Mouse (Mus musculus) cerebellum, postnatal 36 days (tissue): ENCODE data around the gene Smarcd1.
"Not testable (repeated sequence)": the region's sequence is repeated elsewhere in the genome, so short reads cannot be mapped to it uniquely, and the experiment has no call there.

ENCODE experiments used
- DNase-seq, 2 experiments: peaks; one replicate each; pipeline ENCODE4 v3.0.0; 2021 to 2022; ENCODE audit warnings: mixed read lengths in 2 of 2

Gene Smarcd1

DNA sequence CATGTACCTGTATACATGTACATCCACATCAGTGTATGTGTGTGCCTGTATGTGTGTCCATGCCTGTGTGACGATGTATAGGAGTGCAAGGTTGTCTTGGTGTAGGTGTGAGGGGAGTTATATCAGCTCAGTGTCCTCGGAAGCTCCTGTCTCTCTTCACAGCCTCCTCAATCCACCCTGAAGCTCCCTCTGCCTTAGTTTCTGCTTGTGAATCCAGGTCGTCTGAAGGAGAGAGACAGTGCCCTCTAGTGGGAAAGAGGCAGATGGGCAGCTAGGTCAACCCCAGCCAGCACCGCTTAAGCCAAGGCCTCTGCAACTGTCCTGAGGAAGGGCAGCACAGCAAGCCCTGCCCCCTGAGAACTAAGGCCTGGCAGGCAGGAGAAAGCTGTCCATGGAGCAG lies 13.2 kb upstream of the Smarcd1 start:
- peak; percentile 65 to 74 for DNase-seq

GRCm38 (mm10) chr15:99690924-99691323 lies 11.0 kb upstream of the Smarcd1 start:
- no peak for DNase-seq

DNA sequence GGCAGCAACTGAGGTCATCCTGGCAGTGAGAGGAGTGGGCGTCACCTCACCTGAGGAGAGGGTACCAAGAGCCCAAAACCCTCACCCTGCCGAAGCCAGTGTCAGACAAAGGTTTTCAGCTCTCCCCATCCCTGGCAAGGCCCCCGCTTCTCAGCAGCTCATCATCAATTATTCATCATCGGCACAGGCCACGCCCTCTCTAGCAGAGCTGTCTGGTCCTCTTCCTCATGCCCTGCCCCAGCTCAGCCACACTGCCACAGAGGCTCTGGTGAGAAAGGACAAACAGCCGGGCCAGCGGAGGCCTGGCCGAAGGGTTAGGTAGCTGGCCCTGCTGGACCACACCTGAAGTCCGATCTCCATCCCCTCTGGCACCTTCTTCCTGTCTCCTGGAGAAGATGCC lies 10.0 kb upstream of the Smarcd1 start:
- no peak for DNase-seq

- DNase-seq, result no peak
Measured at GRCm38 (mm10) chr15:99697309-99697708, 4.6 kb upstream of the Smarcd1 start.

DNA sequence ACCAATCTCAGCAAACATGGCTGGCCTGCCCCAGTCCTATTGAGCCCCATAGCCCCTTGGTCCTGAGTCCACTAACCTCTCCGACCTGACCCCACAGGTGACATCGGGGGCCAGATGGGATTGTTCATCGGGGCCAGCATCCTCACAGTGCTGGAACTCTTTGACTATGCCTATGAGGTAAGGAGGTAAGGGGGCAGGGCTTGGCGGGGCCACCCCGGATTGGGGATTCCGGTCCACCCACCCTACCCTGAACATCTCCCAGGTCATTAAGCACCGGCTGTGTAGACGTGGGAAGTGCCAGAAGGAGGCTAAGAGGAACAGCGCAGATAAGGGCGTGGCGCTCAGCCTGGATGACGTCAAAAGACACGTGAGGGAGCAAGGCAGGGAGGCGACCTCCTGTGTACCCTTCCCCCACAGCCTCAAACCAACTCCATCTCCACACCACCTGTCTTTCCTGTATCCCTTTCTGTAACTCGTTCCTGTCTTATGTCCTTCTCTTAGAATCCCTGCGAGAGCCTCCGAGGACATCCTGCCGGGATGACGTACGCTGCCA lies 3.3 kb upstream of the Smarcd1 start:
- DNase-seq, result no peak

DNA sequence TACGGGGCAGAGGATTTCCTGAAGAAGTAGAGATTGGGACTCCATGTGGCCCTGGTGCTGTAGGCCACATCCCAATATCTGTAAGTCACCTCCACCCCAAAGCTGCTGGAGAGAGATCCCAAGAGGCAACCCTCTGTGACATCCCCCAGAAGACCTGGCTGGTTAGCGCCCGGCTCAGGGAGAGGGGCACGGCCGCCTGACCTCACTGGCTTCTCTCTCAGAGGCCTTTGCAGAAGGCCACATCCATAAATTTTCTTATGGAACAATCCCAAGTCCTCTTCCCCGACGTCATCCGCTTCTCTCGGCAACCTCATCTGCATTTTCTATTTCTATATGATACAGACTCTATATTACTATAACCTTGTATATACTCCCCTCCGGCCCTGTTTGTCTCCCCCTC lies 2.2 kb upstream of the Smarcd1 start:
- no peak for DNase-seq

GRCm38 (mm10) chr15:99700219-99701106 lies 1.5 kb upstream of the Smarcd1 start:
- DNase-seq, result no peak

- DNase-seq, result not testable (repeated sequence)
Measured at GRCm38 (mm10) chr15:99701640-99701998, 310 bp upstream of the Smarcd1 start.

DNA sequence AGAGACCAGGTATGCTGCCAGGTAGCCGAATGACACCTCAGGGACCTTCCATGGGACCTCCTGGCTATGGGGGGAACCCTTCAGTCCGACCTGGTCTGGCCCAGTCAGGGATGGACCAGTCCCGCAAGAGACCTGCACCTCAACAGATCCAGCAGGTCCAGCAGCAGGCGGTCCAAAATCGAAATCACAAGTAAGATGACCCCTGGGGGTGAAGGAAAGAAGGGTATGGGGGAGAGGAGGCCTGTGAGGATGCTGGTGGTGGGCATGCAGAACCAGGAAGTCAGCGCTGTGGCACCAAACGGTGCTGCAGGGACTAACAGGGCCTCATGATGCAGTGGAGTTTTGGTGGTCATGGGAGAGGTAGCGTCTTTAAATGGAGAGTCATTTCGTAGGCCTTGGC lies 1.2 kb downstream of the Smarcd1 start:
- DNase-seq, result no peak

- DNase-seq, result no peak
Measured at GRCm38 (mm10) chr15:99703676-99704040, 1.7 kb downstream of the Smarcd1 start.

DNA sequence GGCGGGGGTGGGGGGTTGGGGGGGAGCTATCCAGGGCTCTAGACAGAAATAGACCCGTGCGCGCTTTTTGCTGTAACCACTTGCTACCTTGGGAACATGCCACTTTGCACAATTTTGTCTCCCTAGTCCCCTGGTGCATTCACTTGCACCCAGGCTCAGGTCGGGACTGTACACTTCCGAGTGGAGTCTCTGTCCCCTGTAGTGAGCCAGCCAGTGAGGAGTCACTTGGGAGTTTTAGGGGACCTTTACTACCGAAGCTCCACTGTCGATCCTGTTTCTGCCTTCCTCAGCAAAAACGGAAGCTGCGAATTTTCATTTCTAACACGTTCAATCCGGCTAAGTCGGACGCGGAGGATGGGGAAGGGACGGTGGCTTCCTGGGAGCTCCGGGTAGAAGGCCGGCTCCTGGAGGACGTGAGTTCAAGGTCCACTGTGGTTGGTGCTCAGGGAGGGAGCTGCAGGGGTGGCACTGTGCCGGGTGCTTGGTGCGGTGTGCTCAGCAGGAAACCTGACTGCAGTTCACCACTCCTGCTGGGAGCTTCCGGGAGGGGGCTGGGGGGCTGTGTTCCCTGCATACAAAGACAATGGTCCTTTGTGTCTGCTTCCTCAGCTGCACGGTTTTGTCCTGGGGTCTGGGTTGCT lies 2.2 kb downstream of the Smarcd1 start:
- no peak for DNase-seq

DNA sequence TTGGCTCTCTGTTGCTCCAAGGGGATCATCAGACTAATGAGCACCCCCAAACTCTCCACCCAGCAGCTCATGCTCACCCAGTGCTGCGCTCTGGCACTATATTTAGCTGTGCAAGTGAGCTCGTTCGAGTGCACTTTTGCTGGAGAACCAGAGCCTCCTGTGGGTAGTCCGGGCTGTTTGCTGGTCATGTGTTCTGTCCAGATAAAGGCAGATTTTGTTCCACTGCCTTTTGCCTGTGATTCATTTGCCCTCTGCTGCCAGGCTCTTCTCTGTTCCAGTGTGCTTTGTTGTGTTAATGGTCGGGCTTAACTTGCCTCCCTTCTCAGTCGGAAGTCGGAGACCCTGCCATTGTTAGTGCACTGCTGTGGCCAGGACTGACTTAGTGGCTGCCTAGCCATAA lies 3.0 kb downstream of the Smarcd1 start:
- no peak for DNase-seq

DNA sequence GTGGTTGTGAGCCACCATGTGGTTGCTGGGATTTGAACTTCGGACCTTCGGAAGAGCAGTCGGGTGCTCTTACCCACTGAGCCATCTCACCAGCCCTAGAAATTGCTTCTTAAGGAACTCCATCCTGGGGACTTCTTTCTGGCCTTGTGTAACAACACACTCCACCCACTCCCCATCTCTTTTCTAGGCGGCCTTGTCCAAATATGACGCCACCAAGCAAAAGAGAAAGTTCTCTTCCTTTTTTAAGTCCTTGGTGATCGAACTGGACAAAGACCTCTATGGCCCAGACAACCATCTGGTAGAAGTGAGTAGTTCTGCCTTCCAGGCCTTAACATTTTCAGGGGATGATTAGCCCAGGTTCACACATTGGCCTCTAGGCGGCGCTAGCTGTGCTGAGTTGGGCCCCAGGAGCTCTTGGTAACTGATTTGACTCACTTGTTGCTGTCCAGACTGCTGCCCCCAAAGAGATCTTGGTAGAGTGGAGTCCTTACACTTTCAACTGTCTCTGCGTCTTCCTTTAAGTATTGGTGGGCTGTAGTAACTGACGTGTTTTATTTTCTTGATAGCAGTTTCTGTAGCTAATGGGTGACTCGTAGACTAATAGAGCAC lies 3.6 kb downstream of the Smarcd1 start, which contains the start of gene Gm17349:
Gm17349 (minus strand) TSS at position 51 of the 609 bp plus-strand sequence.
- DNase-seq, result peak; percentile 70 to 76

DNA sequence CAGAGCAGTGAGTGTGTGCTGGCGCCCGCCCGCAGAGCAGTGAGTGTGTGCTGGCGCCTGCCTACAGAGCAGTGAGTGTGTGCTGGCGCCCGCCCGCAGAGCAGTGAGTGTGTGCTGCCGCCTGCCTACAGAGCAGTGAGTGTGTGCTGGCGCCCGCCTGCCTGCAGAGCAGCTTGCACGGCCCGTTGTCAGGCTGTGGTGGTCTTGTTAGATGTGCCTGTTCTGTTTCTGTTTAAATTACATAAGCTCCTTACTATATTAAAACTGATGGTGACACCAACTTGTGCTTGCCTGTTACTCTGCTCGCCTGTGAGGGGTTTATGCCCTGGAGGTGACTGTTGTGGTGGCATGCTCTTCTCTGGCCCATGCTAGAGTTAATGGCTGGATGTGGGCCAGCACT lies 6.2 kb downstream of the Smarcd1 start:
- DNase-seq, result no peak

DNA sequence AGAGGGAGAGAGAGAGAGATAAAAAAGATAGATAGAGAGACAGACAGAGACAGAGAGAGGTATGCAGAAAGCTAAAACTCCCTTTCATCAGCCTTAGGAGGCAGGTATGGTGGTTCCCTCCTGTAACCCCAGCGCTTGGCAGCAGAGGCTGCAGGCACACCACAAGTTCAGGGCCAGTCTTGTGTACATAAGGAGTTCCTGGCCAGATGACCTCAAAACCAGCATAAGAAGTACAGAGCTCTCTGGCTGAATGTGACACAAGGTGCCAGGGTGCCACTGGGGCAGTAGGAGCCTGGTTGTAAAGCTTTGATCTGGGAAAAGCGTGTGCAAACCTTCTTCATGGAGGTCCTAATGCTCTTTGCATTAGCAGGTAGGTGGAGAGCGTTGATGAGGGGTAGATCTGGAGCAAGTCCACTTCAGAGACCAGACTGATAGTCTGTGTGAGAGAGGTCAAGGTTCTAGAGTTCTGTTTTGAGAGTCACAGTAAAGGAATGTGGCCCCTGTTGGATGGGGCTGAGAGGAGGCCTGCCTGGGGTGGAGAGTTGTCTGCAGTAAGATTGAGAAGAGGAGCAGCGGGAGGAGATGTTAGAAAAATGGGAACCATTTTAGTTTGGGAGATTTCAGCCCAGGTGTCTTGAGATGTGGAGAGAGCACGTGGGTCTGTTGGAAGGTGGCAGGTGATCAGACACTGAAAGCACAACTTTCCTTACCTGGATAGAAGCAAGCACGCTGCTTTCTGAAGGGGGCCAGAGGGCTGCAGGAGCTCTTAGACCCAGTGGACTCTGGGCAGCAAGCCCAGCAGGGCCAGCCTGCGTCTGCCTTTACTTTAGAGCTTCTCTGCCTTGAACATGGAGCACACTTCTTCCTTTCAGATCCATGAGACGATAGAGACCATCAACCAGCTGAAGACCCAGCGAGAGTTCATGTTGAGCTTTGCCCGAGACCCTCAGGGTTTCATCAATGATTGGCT lies 8.6 kb downstream of the Smarcd1 start:
- no peak for DNase-seq

DNA sequence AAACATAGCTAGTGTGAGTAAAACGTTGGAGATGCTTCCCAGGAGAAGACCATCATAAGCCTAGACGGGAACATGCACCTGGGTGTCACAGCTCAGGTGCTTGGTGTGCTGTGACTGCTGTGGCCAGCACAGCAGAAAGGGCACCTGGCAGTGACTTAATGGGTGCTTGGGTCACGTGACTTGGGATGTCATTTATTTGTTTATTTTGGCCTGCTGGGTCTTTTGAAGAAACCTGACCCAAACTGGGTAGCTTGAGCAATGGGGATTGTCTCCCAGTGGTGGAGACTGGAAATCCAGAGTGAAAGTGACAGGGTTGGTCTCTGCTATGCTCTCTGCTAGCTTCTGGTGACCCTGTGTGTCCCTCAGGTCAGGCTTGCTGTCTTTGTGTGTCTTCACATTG lies 9.6 kb downstream of the Smarcd1 start:
- no peak for DNase-seq

GRCm38 (mm10) chr15:99712666-99713559 lies 11.0 kb downstream of the Smarcd1 start:
- no peak for DNase-seq

DNA sequence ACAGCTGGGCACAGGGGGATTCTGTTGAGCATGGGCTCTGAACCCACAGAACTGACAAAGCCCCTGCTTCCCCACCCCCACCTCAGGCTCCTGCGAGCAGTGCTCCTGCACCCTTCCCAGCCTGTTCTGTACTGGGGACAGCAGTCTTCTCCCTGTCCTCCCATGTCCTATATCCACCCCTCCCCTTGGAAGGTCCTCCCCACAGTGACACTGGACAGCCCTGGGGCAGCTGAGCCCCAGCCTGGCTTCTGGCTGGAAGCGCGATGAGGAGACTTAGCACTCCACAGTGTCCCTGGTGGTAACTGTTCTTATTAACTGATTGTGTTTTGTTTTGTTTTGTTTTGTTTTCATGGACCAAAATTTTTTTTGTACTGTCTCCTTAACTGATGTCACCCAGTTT lies 11.6 kb downstream of the Smarcd1 start:
- DNase-seq, result no peak

- DNase-seq, result no peak
Measured at GRCm38 (mm10) chr15:99714206-99714605, 12.3 kb downstream of the Smarcd1 start.

GRCm38 (mm10) chr15:99714858-99715257 lies 12.9 kb downstream of the Smarcd1 start:
- peak; percentile 87 to 89 for DNase-seq

DNA sequence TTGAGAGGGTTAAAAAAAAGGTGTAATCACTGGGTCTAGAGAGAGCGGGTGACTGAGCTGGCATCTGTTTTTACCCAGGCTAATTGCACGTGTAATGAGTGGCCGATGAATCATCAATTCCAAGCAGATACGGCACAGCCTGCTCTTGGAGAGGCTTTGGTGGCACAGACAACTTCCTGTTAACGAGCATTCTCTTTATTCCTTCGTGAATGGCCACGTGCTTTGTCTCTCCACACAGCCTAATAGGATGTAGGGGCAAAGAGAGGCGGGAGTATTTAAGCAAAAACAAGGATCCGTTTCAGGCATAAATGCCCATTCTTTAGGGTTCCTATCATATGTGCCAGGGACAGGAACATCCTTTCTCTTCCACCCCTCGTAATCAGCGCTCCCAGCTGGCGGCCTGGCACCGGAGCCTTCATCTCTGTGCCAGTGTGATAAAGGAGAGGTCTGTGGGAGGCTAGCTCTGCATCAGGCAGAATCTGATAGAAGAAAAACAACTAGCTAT lies 13.5 kb downstream of the Smarcd1 start:
- peak in 1 of 2 experiments; percentile 50 for DNase-seq
